Mouse (Mus musculus): Measurements from ENCODE around the gene Rc3h1.

GRCm38 (mm10) chr1:161005526-161005925, 99.3 kb downstream of the Rc3h1 start:
- TF ChIP-seq CTCF (IDR thresholded peaks at IDR 0.05; ENCODE audit: borderline replicate concordance, insufficient read depth, low read length) (no peak), POLR2A (IDR thresholded peaks at IDR 0.05; ENCODE audit: low read depth, low read length) (no peak)

Measured in embryonic fibroblast, embryonic 13.5 days (primary cell).